Mouse (Mus musculus): Measurements from ENCODE around the gene Ddx39b. TPM values are rescaled to one million over a fixed set of nuclear protein-coding genes. Genes with fewer than 3 reads are reported as not detected.

Ddx39b gene
- polyA plus RNA-seq, 1 experiment, result 194 TPM

GRCm38 (mm10) chr17:35244999-35245398 lies 3.5 kb downstream of the Ddx39b start:
- TF ChIP-seq CTCF (IDR thresholded peaks at IDR 0.05; ENCODE audit: extremely low read depth, insufficient read length, insufficient replicate concordance, low read depth, low read length), result no peak
- no peak for TF ChIP-seq POLR2A (IDR thresholded peaks at IDR 0.05; ENCODE audit: low read depth, low read length)
- Histone ChIP-seq H3K27ac (ENCODE audit: insufficient read depth, low read depth, low read length) (no peak overlapping the region), H3K36me3 (ENCODE audit: control insufficient read depth, insufficient read depth, low read length) (peaks cover 63% of the 10 kb centered on the region), H3K4me3 (ENCODE audit: low read depth, low read length) (no peak overlapping the region), H3K4me1 (ENCODE audit: control insufficient read depth, insufficient read depth, insufficient read length, low read length) (peaks cover 22% of the 10 kb centered on the region), H3K27me3 (ENCODE audit: control insufficient read depth, insufficient read depth, low read length) (no peaks in the 10 kb centered on the region)
- WGBS, result 14% methylated on average over 2 of the region's 2 CpGs

GRCm38 (mm10) chr17:35245731-35246623 lies 4.4 kb downstream of the Ddx39b start:
- peaks cover 17% of the 10 kb centered on the region for H3K4me1 ChIP-seq (ENCODE audit: control insufficient read depth, insufficient read depth, insufficient read length, low read length)
- no peak overlapping the region for H3K4me3 ChIP-seq (ENCODE audit: low read depth, low read length)
- no peak overlapping the region for H3K27ac ChIP-seq (ENCODE audit: insufficient read depth, low read depth, low read length)
- TF ChIP-seq POLR2A (IDR thresholded peaks at IDR 0.05; ENCODE audit: low read depth, low read length) (no peak), CTCF (IDR thresholded peaks at IDR 0.05; ENCODE audit: extremely low read depth, insufficient read length, insufficient replicate concordance, low read depth, low read length) (no peak)
- no peaks in the 10 kb centered on the region for H3K27me3 ChIP-seq (ENCODE audit: control insufficient read depth, insufficient read depth, low read length)
- WGBS, result 69% methylated on average over 15 of the region's 15 CpGs
- H3K36me3 ChIP-seq (ENCODE audit: control insufficient read depth, insufficient read depth, low read length), result peaks cover 70% of the 10 kb centered on the region

- Histone ChIP-seq H3K4me3 (ENCODE audit: low read depth, low read length) (no peak overlapping the region), H3K27me3 (ENCODE audit: control insufficient read depth, insufficient read depth, low read length) (no peaks in the 10 kb centered on the region), H3K27ac (ENCODE audit: insufficient read depth, low read depth, low read length) (no peak overlapping the region), H3K36me3 (ENCODE audit: control insufficient read depth, insufficient read depth, low read length) (peaks cover 80% of the 10 kb centered on the region), H3K4me1 (ENCODE audit: control insufficient read depth, insufficient read depth, insufficient read length, low read length) (peaks cover 17% of the 10 kb centered on the region)
- 66% methylated on average over 7 of the region's 7 CpGs for WGBS
- TF ChIP-seq POLR2A (IDR thresholded peaks at IDR 0.05; ENCODE audit: low read depth, low read length) (no peak), CTCF (IDR thresholded peaks at IDR 0.05; ENCODE audit: extremely low read depth, insufficient read length, insufficient replicate concordance, low read depth, low read length) (no peak)
Measured at GRCm38 (mm10) chr17:35247144-35247543, 5.6 kb downstream of the Ddx39b start.

- TF ChIP-seq POLR2A (IDR thresholded peaks at IDR 0.05; ENCODE audit: low read depth, low read length), result no peak
- TF ChIP-seq CTCF (IDR thresholded peaks at IDR 0.05; ENCODE audit: extremely low read depth, insufficient read length, insufficient replicate concordance, low read depth, low read length), result no peak
- Histone ChIP-seq H3K36me3 (ENCODE audit: control insufficient read depth, insufficient read depth, low read length) (peaks cover 91% of the 10 kb centered on the region), H3K4me3 (ENCODE audit: low read depth, low read length) (no peak overlapping the region), H3K4me1 (ENCODE audit: control insufficient read depth, insufficient read depth, insufficient read length, low read length) (peaks cover 7% of the 10 kb centered on the region), H3K27ac (ENCODE audit: insufficient read depth, low read depth, low read length) (no peak overlapping the region), H3K27me3 (ENCODE audit: control insufficient read depth, insufficient read depth, low read length) (no peaks in the 10 kb centered on the region)
- WGBS, result 88% methylated on average over 14 of the region's 14 CpGs
Measured at GRCm38 (mm10) chr17:35248986-35249385, 7.4 kb downstream of the Ddx39b start.

- WGBS, result 81% methylated on average over 19 of the region's 19 CpGs
- 0 out of 2 replicates have a peak, but pooled peaks cover 2% of the 10 kb centered on the region for H3K4me1 ChIP-seq (ENCODE audit: control insufficient read depth, insufficient read depth, insufficient read length, low read length)
- peaks cover 85% of the 10 kb centered on the region for H3K36me3 ChIP-seq (ENCODE audit: control insufficient read depth, insufficient read depth, low read length)
- H3K27me3 ChIP-seq (ENCODE audit: control insufficient read depth, insufficient read depth, low read length), result no peaks in the 10 kb centered on the region
- no peak for TF ChIP-seq POLR2A (IDR thresholded peaks at IDR 0.05; ENCODE audit: low read depth, low read length)
- no peak for TF ChIP-seq CTCF (IDR thresholded peaks at IDR 0.05; ENCODE audit: extremely low read depth, insufficient read length, insufficient replicate concordance, low read depth, low read length)
- no peak overlapping the region for H3K27ac ChIP-seq (ENCODE audit: insufficient read depth, low read depth, low read length)
- no peak overlapping the region for H3K4me3 ChIP-seq (ENCODE audit: low read depth, low read length)
Measured at GRCm38 (mm10) chr17:35249451-35250197, 8.1 kb downstream of the Ddx39b start.

GRCm38 (mm10) chr17:35250348-35251120 lies 9.0 kb downstream of the Ddx39b start:
- no peak overlapping the region for H3K4me3 ChIP-seq (ENCODE audit: low read depth, low read length)
- 83% methylated on average over 3 of the region's 3 CpGs for WGBS
- no peaks in the 10 kb centered on the region for H3K27me3 ChIP-seq (ENCODE audit: control insufficient read depth, insufficient read depth, low read length)
- no peaks in the 10 kb centered on the region for H3K4me1 ChIP-seq (ENCODE audit: control insufficient read depth, insufficient read depth, insufficient read length, low read length)
- TF ChIP-seq CTCF (IDR thresholded peaks at IDR 0.05; ENCODE audit: extremely low read depth, insufficient read length, insufficient replicate concordance, low read depth, low read length), result no peak
- no peak for TF ChIP-seq POLR2A (IDR thresholded peaks at IDR 0.05; ENCODE audit: low read depth, low read length)
- peaks cover 79% of the 10 kb centered on the region for H3K36me3 ChIP-seq (ENCODE audit: control insufficient read depth, insufficient read depth, low read length)
- H3K27ac ChIP-seq (ENCODE audit: insufficient read depth, low read depth, low read length), result no peak overlapping the region
